Mouse (Mus musculus): ENCODE measurements at regions not wholly inside any gene's neighbourhood (a gene's known extent, or its start where the extent isn't known, plus 50 kb on each side); places are given as distances from the start of the nearest gene placed in this dataset.

- TF ChIP-seq CTCF (IDR thresholded peaks at IDR 0.05; ENCODE audit: low read depth) (no peak), EP300 (IDR thresholded peaks at IDR 0.05; ENCODE audit: low read depth) (no peak)
These were observed 350.2 kb downstream of the Foxo1 start for GRCm38 (mm10) chr3:52618212-52618924.
